Mouse (Mus musculus) bone marrow macrophage, adult 2 months (primary cell): Measurements from ENCODE around the gene Gm49721.
"Not testable (repeated sequence)": the region's sequence is repeated elsewhere in the genome, so short reads cannot be mapped to it uniquely, and the experiment has no call there.

ENCODE experiments used
- CTCF ChIP-seq: IDR thresholded peaks from 2 replicates; pipeline ENCODE4 v1.5.1; 2012; ENCODE audit warnings: low read depth, mild to moderate bottlenecking, low read length, moderate library complexity
- POLR2A ChIP-seq: IDR thresholded peaks from 2 replicates; pipeline ENCODE4 v1.6.1; 2012; ENCODE audit warnings: mild to moderate bottlenecking, low read depth, low read length, borderline replicate concordance

DNA sequence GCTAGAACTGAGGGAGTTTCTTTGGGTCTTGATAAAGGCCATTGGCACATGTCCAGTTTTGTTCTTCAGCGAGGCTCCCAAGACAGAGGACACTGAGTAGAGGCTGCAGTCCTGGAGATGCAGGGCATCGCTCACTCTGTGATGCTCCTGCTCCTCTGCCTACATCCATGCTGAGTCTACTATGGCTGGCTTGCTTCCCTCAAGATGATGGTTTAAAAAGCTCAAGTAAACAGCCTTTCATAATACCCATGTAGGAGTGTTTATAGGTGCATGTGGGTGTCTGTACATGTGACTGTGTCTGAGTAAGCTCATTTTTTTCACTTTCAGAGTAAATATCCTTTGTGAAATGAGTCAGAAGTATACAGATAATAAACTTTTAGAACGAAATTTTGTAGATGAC is 3.7 kb upstream of the Gm49721 start:
- not testable (repeated sequence) for TF ChIP-seq CTCF, POLR2A
